Mouse (Mus musculus) liver, postnatal 0 days (tissue): ENCODE data around the gene Csrp1. TPM values are rescaled to one million over a fixed set of nuclear protein-coding genes. Genes with fewer than 3 reads are reported as not detected.

Experiments used
- ATAC-seq: fragments of 200-750 bp; cut with Nextera tagmentation; 2 replicates; pipeline ENCODE4 v1.8.0; 2017; ENCODE audit warnings: mild to moderate bottlenecking, moderate library complexity
- DNase-seq: peaks from one replicate; pipeline ENCODE4 v3.0.0-alpha.2; 2016
- H3K27ac ChIP-seq: fragments of 300-500 bp; sonication (generic); 2 replicates; pipeline ENCODE4 v1.5.1; 2014; ENCODE audit warnings: antibody characterized with exemption, moderate library complexity, mild to moderate bottlenecking, low read depth
- H3K27me3 ChIP-seq: fragments of 300-500 bp; sonication (generic); 2 replicates; pipeline ENCODE4 v1.6.1; 2014; ENCODE audit warnings: low read length, control low read depth, mixed read lengths; ENCODE audit not compliant: insufficient read depth
- H3K36me3 ChIP-seq: fragments of 300-500 bp; sonication (generic); replicated peaks from 2 replicates; pipeline ENCODE4 v1.6.1; 2014; ENCODE audit warnings: mild to moderate bottlenecking, control low read depth, low read length, moderate library complexity, mixed read lengths; ENCODE audit not compliant: insufficient read depth
- H3K4me1 ChIP-seq: fragments of 300-500 bp; sonication (generic); 2 replicates; pipeline ENCODE4 v1.6.1; 2014; ENCODE audit warnings: antibody characterized with exemption, mild to moderate bottlenecking, control low read depth; ENCODE audit not compliant: insufficient read depth
- H3K4me2 ChIP-seq: fragments of 300-500 bp; sonication (generic); 2 replicates; pipeline ENCODE4 v1.6.1; 2014; ENCODE audit warnings: low read depth, mild to moderate bottlenecking, low read length, moderate library complexity, mixed read lengths
- H3K4me3 ChIP-seq: fragments of 300-500 bp; sonication (generic); 2 replicates; pipeline ENCODE4 v1.5.1; 2014; ENCODE audit warnings: low read depth, low read length
- H3K9ac ChIP-seq: fragments of 300-500 bp; sonication (generic); replicated peaks from 2 replicates; pipeline ENCODE4 v1.6.1; 2014; ENCODE audit warnings: mild to moderate bottlenecking, moderate library complexity
- H3K9me3 ChIP-seq: fragments of 300-500 bp; sonication (generic); 2 replicates; pipeline ENCODE4 v1.6.1; 2016; ENCODE audit warnings: mild to moderate bottlenecking, control low read depth, low read length, mixed read lengths
- CTCF ChIP-seq: sonication (generic); IDR thresholded peaks from 2 replicates; pipeline ENCODE4 v1.5.1; 2016; ENCODE audit warnings: antibody characterized with exemption, low read depth
- EP300 ChIP-seq: IDR thresholded peaks from 2 replicates; pipeline ENCODE4 v1.6.1; 2016; ENCODE audit warnings: antibody characterized with exemption, low read depth, mild to moderate bottlenecking
- WGBS: fragments of 180-500 bp; shearing (Covaris S2); extraction: QIAGEN DNeasy Blood & Tissue Kit; methylation state at CpG from one replicate; pipeline ENCODE4 v1.1.7; 2014; ENCODE audit not compliant: insufficient replicate concordance; 5-methylcytosine and 5-hydroxymethylcytosine counted together
- polyA plus RNA-seq: library from polyadenylated mRNA; unstranded; fragments of >200 nt; fragmentation: Nextera tagmentation; extraction: Ambion mirVana; gene quantifications from 2 replicates; pipeline ENCODE4 v1.2.1, GENCODE M21; 2015

The Csrp1 gene
- 23.5 and 25.9 TPM in 2 replicates for polyA plus RNA-seq

DNA sequence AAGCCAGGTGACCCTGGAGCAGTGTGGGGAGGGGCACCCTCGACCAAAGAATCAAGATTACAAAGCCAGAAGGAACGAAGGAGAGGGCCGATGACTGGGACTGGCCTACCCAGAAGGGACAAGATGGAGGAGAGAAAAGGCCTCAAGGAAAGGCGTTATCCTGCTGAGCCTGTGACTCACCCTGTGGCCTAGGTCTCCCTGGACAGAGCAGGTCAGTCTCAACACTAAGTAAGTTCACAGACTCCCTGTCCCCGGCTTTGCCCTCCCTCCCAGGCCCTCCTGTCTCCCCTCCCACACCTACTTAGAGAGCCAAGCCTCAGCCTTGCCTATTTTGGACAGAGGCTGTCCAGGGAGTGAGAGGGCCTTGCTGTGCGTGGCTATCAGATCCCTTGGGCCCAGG lies at the start of gene Csrp1:
Csrp1 (plus strand) TSS at position 79 of the 400 bp plus-strand sequence.
- Histone ChIP-seq H3K36me3 (no peaks in the 10 kb centered on the region), H3K27ac (no peak within 1 kb of the TSS), H3K27me3 (no peaks in the 10 kb centered on the region), H3K9me3 (no peaks in the 10 kb centered on the region), H3K4me3 (no peak within 1 kb of the TSS), H3K9ac (no peak within 1 kb of the TSS), H3K4me2 (no peak within 1 kb of the TSS), H3K4me1 (peaks cover 3% of the 10 kb centered on the region; the same call in 1 of the 2 replicates)
- ATAC-seq (0 out of 2 replicates have a peak, but pooled peaks have one; percentile 8), DNase-seq (no peak)
- WGBS = 55% methylated on average over 6 of the region's 6 CpGs
- TF ChIP-seq CTCF (no peak), EP300 (no peak)

DNA sequence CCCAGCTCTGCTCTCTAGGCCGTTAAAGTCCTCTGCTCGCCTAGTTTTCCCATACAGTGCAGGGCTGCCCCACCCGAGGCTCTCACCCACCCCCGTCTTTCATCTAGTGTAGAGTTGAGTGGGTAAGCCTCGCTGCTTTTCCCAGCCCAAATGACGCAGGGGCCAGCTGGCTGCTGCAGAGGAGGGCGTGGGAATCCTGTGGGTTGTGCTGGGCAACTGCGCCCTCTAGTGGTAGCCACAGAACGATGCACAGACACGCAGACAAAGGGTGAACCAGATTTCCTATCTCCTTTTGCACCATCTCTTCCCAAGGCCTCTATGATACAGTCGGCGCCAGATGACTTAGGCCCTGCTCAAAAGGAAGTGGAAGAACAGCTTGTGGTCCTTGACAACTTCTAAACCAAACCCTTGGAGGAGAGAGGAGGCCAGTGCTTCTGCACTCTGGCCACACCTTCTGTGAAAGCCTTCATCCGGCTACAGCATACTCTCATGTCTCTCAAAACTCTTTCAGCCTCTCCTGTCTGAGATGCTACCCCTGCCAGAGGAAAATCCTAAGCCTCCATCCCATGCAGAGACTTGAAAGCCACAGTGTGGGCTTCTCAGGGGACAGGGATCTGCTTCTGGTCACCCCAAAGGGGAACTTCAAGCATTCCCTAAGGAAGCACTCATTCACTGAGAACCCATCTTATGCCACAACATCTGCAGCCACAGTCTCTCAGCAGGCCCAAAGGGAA lies 49.3 kb upstream of the Csrp1 start:
- Histone ChIP-seq H3K4me3 (no peak overlapping the region), H3K4me1 (peaks cover 3% of the 10 kb centered on the region; the same call in 1 of the 2 replicates), H3K4me2 (peak overlapping the region; percentile 13; the same call in 1 of the 2 replicates), H3K27ac (no peak overlapping the region), H3K9me3 (no peaks in the 10 kb centered on the region), H3K9ac (no peak overlapping the region), H3K27me3 (no peaks in the 10 kb centered on the region), H3K36me3 (no peaks in the 10 kb centered on the region)
- 10% methylated on average over 13 of the region's 13 CpGs for WGBS
- TF ChIP-seq CTCF (peak; percentile 96), EP300 (no peak)
- DNase-seq = peak; percentile 78
- ATAC-seq = peak; percentile 47

GRCm38 (mm10) chr1:135671406-135671805 lies 48.5 kb upstream of the Csrp1 start:
- WGBS = 25% methylated on average over 1 of the region's 1 CpGs
- no peaks in the 10 kb centered on the region for H3K36me3 ChIP-seq
- TF ChIP-seq CTCF = peak; percentile 47
- TF ChIP-seq EP300 = no peak
- H3K27me3 ChIP-seq = no peaks in the 10 kb centered on the region
- ATAC-seq (no peak), DNase-seq (no peak)
- H3K27ac ChIP-seq = no peak overlapping the region
- no peak overlapping the region for H3K4me3 ChIP-seq
- no peak overlapping the region for H3K4me2 ChIP-seq
- H3K4me1 ChIP-seq = peaks cover 5% of the 10 kb centered on the region; the same call in 1 of the 2 replicates
- H3K9ac ChIP-seq = no peak overlapping the region
- H3K9me3 ChIP-seq = no peaks in the 10 kb centered on the region

- Histone ChIP-seq H3K9me3 (no peaks in the 10 kb centered on the region), H3K9ac (no peak overlapping the region), H3K36me3 (no peaks in the 10 kb centered on the region), H3K4me3 (no peak overlapping the region), H3K27me3 (no peaks in the 10 kb centered on the region), H3K4me1 (peaks cover 5% of the 10 kb centered on the region; the same call in 1 of the 2 replicates), H3K27ac (no peak overlapping the region), H3K4me2 (no peak overlapping the region)
- 66% methylated on average over 8 of the region's 8 CpGs for WGBS
- TF ChIP-seq CTCF (no peak), EP300 (no peak)
- no peak for DNase-seq
- ATAC-seq = no peak
Measured at GRCm38 (mm10) chr1:135671956-135672355, 47.9 kb upstream of the Csrp1 start.

GRCm38 (mm10) chr1:135672374-135672773 lies 47.5 kb upstream of the Csrp1 start:
- Histone ChIP-seq H3K4me1 (peaks cover 5% of the 10 kb centered on the region; the same call in 1 of the 2 replicates), H3K36me3 (no peaks in the 10 kb centered on the region), H3K4me3 (no peak overlapping the region), H3K4me2 (no peak overlapping the region), H3K9me3 (no peaks in the 10 kb centered on the region), H3K27me3 (no peaks in the 10 kb centered on the region), H3K9ac (no peak overlapping the region), H3K27ac (no peak overlapping the region; the same call in 1 of the 2 replicates)
- TF ChIP-seq EP300 = no peak
- no peak for TF ChIP-seq CTCF
- no peak for ATAC-seq
- DNase-seq = no peak
- 68% methylated on average over 4 of the region's 4 CpGs for WGBS

DNA sequence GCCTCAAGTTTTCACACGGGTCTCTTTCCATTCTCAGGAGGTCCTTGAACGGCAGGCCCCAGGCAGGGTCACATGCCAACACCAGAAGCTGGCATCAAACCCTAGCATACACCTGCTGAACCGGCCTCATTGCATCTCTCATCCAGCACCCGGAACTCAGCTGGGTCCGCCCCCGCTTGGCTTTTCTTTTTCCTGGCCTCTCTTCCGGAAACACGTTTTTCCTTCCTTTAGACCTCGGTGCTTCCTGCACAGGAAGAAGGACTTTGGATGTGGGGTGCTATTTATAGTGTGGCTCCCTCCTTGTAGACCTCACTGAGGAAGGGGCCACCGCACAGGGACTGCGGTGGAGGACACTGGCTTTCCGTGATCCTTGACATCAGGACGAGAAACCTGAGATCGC lies 46.4 kb upstream of the Csrp1 start:
- Histone ChIP-seq H3K9ac (no peak overlapping the region), H3K4me2 (no peak overlapping the region), H3K36me3 (no peaks in the 10 kb centered on the region), H3K4me3 (no peak overlapping the region), H3K27me3 (no peaks in the 10 kb centered on the region), H3K9me3 (no peaks in the 10 kb centered on the region), H3K27ac (no peak overlapping the region), H3K4me1 (peaks cover 5% of the 10 kb centered on the region; the same call in 1 of the 2 replicates)
- ATAC-seq = no peak
- no peak for DNase-seq
- no peak for TF ChIP-seq CTCF
- peak; percentile 24; the same call in 1 of the 2 replicates for TF ChIP-seq EP300
- WGBS = 33% methylated on average over 14 of the region's 14 CpGs
